Mouse (Mus musculus): ENCODE results near the gene Runx1.

DNA sequence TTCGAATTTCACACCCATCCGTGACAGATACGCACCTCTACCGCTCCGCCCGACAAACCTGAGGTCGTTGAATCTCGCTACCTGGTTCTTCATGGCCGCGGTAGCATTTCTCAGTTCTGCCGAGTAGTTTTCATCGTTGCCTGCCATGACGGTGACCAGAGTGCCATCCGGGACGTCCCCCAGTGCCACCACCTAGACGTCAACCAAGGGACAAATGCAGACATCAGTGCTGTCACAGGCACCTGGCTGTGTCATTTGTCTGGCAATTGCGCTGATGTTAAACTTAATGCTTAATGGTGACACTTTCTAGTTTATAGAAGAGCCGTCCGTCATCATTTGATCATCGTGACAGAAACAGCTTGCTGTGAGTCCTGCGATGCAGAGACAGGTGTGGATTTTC is 137.0 kb downstream of the Runx1 start:
- TF ChIP-seq CTCF (IDR thresholded peaks at IDR 0.05; ENCODE audit: low read depth): no peak
- TF ChIP-seq EP300 (IDR thresholded peaks at IDR 0.05; ENCODE audit: low read depth): no peak

All from liver, embryonic 14.5 days (tissue).